Mouse (Mus musculus) small intestine, adult 2 months (tissue): ENCODE results near the gene Sertad2. TPM values are rescaled to one million over a fixed set of nuclear protein-coding genes. Genes with fewer than 3 reads are reported as not detected.

Source experiments
- H3K27ac ChIP-seq: fragments of 200-500 bp; 2 replicates; pipeline ENCODE4 v1.5.1; 2012; ENCODE audit warnings: low read depth, low read length, control low read depth, inconsistent platforms; ENCODE audit not compliant: insufficient read depth
- H3K27me3 ChIP-seq: fragments of 200-500 bp; 2 replicates; pipeline ENCODE4 v1.6.1; 2012; ENCODE audit warnings: mild to moderate bottlenecking, moderate library complexity, low read length, inconsistent platforms; ENCODE audit not compliant: control insufficient read depth, insufficient read depth
- H3K36me3 ChIP-seq: fragments of 200-500 bp; 2 replicates; pipeline ENCODE4 v1.6.1; 2012; ENCODE audit warnings: mild to moderate bottlenecking, low read length, control low read depth, inconsistent platforms; ENCODE audit not compliant: control insufficient read depth, insufficient read depth
- H3K4me1 ChIP-seq: fragments of 200-500 bp; 2 replicates; pipeline ENCODE4 v1.6.1; 2012; ENCODE audit warnings: low read length, inconsistent platforms, mixed read lengths; ENCODE audit not compliant: control insufficient read depth, insufficient read depth, insufficient read length
- H3K4me3 ChIP-seq: fragments of 200-500 bp; 2 replicates; pipeline ENCODE4 v1.5.1; 2012; ENCODE audit warnings: low read depth, mild to moderate bottlenecking, control low read depth, inconsistent platforms, low read length, moderate library complexity
- CTCF ChIP-seq: fragments of 200-500 bp; IDR thresholded peaks from 2 replicates; pipeline ENCODE4 v1.5.1; 2012; ENCODE audit warnings: low read depth, mild to moderate bottlenecking, control low read depth, inconsistent platforms, low read length, moderate library complexity, mixed read lengths; ENCODE audit not compliant: insufficient replicate concordance, insufficient read length; ENCODE audit errors: extremely low read depth
- POLR2A ChIP-seq: fragments of 200-500 bp; IDR thresholded peaks from 2 replicates; pipeline ENCODE4 v1.6.1; 2012; ENCODE audit warnings: low read depth, mild to moderate bottlenecking, control low read depth, inconsistent platforms, low read length, moderate library complexity
- WGBS: fragments of 180-500 bp; shearing (Covaris S2); methylation state at CpG from one replicate; pipeline ENCODE4 v1.1.7; 2018; 5-methylcytosine and 5-hydroxymethylcytosine counted together
- polyA plus RNA-seq: library from polyadenylated mRNA; depleted of rRNA; stranded (reverse); fragments of >200 nt; gene quantifications from 2 replicates; pipeline ENCODE4 v1.2.3, GENCODE M21; 2012

Gene Sertad2
- polyA plus RNA-seq, 1 experiment: 47.8 TPM

- WGBS: 73% methylated on average over 5 of the region's 5 CpGs
- Histone ChIP-seq H3K27me3 (no peaks in the 10 kb centered on the region), H3K27ac (no peak overlapping the region), H3K36me3 (no peaks in the 10 kb centered on the region), H3K4me1 (no peaks in the 10 kb centered on the region), H3K4me3 (no peak overlapping the region)
- TF ChIP-seq POLR2A (no peak), CTCF (no peak)
Measured at GRCm38 (mm10) chr11:20663580-20664198, 120.6 kb downstream of the Sertad2 start.

- TF ChIP-seq CTCF (no peak), POLR2A (no peak)
- Histone ChIP-seq H3K27me3 (no peaks in the 10 kb centered on the region), H3K4me3 (no peak overlapping the region), H3K27ac (no peak overlapping the region), H3K36me3 (no peaks in the 10 kb centered on the region), H3K4me1 (no peaks in the 10 kb centered on the region)
- 88% methylated on average over 9 of the region's 9 CpGs for WGBS
Measured at GRCm38 (mm10) chr11:20664878-20665277, 121.8 kb downstream of the Sertad2 start.

- Histone ChIP-seq H3K4me3 (no peak overlapping the region), H3K27me3 (no peaks in the 10 kb centered on the region), H3K36me3 (no peaks in the 10 kb centered on the region), H3K4me1 (no peaks in the 10 kb centered on the region), H3K27ac (no peak overlapping the region)
- TF ChIP-seq POLR2A: no peak
- TF ChIP-seq CTCF: no peak
- WGBS: 50% methylated on average over 6 of the region's 6 CpGs
Measured at GRCm38 (mm10) chr11:20671789-20672392, 128.8 kb downstream of the Sertad2 start.

- no peak for TF ChIP-seq CTCF
- TF ChIP-seq POLR2A: no peak
- no peaks in the 10 kb centered on the region for H3K36me3 ChIP-seq
- no peaks in the 10 kb centered on the region for H3K27me3 ChIP-seq
- no peak overlapping the region for H3K4me3 ChIP-seq
- WGBS: 72% methylated on average over 6 of the region's 6 CpGs
- H3K4me1 ChIP-seq: no peaks in the 10 kb centered on the region
- no peak overlapping the region for H3K27ac ChIP-seq
Measured at GRCm38 (mm10) chr11:20672513-20672912, 129.5 kb downstream of the Sertad2 start.

- H3K4me3 ChIP-seq: no peak overlapping the region
- H3K27me3 ChIP-seq: no peaks in the 10 kb centered on the region
- no peak overlapping the region for H3K27ac ChIP-seq
- no peaks in the 10 kb centered on the region for H3K4me1 ChIP-seq
- 0 out of 2 replicates have a peak, but pooled peaks cover 1% of the 10 kb centered on the region for H3K36me3 ChIP-seq
- 75% methylated on average over 2 of the region's 2 CpGs for WGBS
- no peak for TF ChIP-seq CTCF
- TF ChIP-seq POLR2A: no peak
Measured at GRCm38 (mm10) chr11:20679396-20679795, 136.3 kb downstream of the Sertad2 start.

- 81% methylated on average over 5 of the region's 5 CpGs for WGBS
- Histone ChIP-seq H3K4me3 (no peak overlapping the region), H3K4me1 (no peaks in the 10 kb centered on the region), H3K36me3 (peaks cover 8% of the 10 kb centered on the region), H3K27ac (no peak overlapping the region), H3K27me3 (no peaks in the 10 kb centered on the region)
- TF ChIP-seq POLR2A (no peak), CTCF (no peak)
Measured at GRCm38 (mm10) chr11:20680781-20681180, 137.7 kb downstream of the Sertad2 start.

- Histone ChIP-seq H3K36me3 (peaks cover 15% of the 10 kb centered on the region), H3K4me3 (no peak overlapping the region), H3K27ac (no peak overlapping the region), H3K4me1 (no peaks in the 10 kb centered on the region), H3K27me3 (no peaks in the 10 kb centered on the region)
- 85% methylated on average over 5 of the region's 5 CpGs for WGBS
- TF ChIP-seq POLR2A (no peak), CTCF (no peak)
Measured at GRCm38 (mm10) chr11:20681679-20682078, 138.6 kb downstream of the Sertad2 start.
